Mouse (Mus musculus): ENCODE data around the gene Uck1. TPM values are rescaled to one million over a fixed set of nuclear protein-coding genes. Genes with fewer than 3 reads are reported as not detected.
"Not testable (repeated sequence)": the region's sequence is repeated elsewhere in the genome, so short reads cannot be mapped to it uniquely, and the experiment has no call there.

The Uck1 gene
- 10 to 100 TPM; 88.3 to 98.2 TPM for total RNA-seq (2021)
- long read RNA-seq, experiment 1, transcript Uck1-201 (7 exons, 2,005 nt) = major isoform, 60 of 92 reads
- long read RNA-seq, experiment 1, partial matches to known transcripts = 10 of 92 reads
- long read RNA-seq, experiment 1, other reads (novel, unspliced or antisense) = 22 of 92 reads
- long read RNA-seq, experiment 2, transcript Uck1-201 (7 exons, 2,005 nt) = major isoform, 109 of 141 reads
- long read RNA-seq, experiment 2, partial matches to known transcripts = 16 of 141 reads
- long read RNA-seq, experiment 2, other reads (novel, unspliced or antisense) = 14 of 141 reads

DNA sequence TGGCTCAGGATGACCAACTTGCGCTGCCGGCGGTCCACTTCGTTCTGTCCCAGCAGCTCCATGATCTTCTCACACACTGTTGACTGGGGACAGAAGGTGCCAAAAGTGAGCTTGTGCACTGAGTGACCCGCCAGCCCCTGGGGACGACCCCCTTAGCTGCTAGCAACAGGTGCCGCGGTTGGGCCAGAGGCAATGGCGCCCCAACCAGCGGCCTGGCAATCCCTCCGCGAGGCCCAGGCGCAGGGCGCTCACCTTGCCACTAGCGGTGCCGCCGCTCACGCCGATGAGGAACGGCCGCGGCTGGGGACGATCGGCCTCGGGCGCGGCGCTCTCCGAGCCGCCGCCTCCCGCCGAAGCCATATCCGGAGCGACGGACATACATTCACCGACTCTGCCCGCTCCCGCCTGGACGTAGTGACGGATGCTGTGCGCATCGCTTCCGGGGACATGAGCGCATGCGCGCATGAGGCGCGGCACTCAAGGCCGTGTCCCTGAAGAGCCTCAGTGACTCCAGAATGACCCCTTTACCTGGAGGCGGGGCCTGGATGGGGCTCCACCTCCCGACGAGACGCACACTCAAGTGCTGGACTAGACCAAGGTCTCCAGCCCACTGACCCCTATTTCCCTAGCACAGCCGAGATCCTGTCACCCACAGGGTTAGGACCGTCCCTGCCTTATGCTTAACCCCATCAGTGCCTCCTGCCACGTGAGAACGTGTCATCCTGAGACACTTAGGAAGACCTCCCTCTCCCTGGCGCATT, at the start of gene Uck1:
Uck1 (minus strand) TSS at position 503 of the 761 bp plus-strand sequence.
- DNase-seq (ENCODE audit: low spot score in 2 of 2) = peak; percentile 62 to 81

DNA sequence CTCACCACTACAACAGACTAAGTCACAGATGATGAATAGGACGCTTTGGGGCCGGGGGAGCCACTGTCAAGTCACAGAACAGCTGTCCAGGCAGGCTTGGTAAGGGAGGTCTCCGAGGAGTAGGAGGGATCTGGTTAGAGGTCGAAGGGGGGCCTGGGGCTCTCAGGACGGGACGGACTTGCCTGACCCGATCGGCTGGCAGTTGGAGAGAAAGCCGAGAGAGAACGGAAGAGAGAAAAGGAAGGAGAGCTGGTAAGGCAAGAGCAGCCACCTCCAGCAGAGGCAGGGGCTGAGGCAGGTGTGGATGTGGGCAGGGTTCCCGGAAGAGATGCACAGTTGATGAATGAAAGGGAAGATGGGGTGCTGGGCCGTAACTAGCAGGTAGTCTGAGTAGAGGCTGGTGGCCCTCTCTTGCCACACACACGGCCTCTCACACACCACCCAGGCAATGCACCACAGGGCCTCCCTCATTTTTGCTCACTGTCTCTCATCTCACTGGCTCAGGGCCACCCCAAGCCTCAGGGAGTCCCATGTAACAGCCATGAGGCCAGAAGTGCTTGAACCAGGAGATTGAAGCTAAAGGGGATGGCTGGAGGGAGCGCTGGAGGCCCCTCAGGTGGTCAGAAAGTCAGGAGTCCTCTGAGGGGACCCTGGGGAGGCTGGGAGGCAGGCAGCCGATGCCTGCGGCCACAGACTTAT, 49.1 kb upstream of the Uck1 start:
- DNase-seq (ENCODE audit: low spot score in 2 of 2) = no peak

DNA sequence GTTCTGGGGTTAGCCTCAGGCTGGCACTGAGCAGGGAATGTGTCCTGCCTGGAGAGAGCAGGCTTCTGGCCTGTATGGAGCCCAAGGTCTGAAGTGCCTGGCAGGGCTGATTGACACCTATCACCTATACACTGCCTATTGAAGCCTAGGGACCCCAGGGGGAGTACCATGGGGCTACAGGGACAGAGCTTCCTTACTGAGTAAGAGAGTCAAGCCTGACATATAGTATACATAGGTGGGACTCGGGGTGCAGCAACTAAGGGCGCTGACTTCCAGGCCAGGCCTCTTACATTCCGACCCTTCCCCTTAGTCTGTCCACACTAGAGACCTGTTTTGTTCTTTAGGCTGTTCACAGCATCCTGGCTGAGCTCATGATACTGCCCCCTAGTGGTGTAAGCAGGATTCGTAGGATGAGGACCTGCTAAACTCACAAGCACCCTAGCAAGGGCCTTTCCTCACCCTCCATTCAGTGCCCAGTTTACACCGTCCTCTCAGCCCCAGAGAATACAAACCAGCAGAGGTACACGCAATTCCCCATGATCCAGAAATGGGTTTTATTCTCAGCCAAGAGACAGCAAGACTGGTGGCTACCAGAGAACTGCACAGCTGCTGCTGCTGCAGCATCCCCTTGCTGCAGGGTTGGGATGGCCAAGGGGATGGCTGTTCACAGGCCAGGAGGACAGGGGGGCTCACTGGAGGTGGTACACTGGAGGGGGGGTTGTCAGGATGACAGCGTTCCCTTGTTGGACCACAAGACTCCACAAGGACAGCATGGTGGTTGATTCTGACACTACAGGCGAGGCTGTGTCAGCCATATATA, 48.2 kb upstream of the Uck1 start:
- DNase-seq (ENCODE audit: low spot score in 2 of 2) = no peak

DNA sequence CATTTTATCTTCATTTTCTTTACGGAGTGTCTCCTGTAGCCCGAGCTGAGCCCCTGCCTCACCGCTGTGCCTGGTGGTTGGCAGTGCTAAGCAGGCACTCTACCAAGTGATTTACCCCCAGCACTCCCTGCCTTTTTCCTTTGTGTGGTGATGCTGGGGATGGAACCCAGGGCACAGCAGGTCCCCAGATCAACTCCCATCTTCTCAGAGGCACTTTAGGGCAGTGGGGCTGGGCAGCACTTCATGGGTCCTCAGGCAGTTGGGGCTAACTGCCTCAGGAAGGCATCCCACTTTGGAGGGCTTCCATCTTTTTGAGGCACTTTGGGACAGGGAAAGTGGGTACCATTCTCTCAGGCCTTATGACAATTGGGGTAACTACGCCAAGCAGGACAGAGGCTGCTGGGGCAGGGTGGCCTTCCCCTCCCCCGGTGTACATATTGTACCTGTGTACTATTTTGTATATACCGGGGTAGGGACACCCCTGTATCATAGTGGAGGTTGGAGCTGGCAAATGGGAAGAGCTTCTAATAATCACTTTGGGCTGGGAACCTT, 47.4 kb upstream of the Uck1 start:
- no peak for DNase-seq (ENCODE audit: low spot score in 2 of 2)

DNA sequence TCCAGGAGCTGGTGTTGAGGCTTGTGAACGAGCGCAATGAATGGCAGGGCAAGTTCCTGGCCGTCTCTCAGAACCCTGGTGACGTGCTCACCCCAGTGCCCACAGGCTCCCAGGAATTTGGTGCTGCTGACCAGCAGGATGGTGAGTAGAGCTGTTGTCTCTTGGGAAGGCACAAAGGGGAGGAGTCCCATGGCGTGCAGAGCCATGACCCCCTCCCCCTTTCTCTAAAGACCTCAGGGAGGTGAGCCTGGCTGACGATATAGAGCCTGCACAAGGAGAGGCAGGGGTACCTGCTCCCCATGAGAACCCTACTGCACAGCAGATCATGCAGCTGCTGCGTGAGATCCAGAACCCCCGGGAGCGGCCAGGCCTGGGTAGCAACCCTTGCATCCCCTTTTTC, 46.2 kb upstream of the Uck1 start:
- no peak for DNase-seq (ENCODE audit: low spot score in 2 of 2)

DNA sequence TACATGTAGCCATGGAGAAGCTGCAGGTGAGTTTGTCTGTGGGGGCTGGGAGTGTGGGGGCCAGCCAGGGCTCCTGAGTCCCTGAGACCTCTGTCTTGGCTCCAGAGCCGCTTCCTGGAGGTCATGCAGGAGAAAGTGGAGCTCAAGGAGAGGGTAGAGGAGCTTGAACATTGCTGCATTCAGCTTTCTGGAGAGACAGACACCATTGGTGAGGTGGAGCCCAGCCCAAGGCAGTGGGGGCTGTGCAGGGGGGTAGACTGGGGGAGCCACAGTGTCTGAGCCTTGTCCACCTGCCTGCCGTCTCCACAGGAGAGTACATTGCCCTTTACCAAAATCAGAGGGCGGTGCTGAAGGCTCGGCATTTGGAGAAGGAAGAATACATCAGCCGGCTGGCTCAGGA, 45.7 kb upstream of the Uck1 start:
- no peak for DNase-seq (ENCODE audit: low spot score in 2 of 2)

DNA sequence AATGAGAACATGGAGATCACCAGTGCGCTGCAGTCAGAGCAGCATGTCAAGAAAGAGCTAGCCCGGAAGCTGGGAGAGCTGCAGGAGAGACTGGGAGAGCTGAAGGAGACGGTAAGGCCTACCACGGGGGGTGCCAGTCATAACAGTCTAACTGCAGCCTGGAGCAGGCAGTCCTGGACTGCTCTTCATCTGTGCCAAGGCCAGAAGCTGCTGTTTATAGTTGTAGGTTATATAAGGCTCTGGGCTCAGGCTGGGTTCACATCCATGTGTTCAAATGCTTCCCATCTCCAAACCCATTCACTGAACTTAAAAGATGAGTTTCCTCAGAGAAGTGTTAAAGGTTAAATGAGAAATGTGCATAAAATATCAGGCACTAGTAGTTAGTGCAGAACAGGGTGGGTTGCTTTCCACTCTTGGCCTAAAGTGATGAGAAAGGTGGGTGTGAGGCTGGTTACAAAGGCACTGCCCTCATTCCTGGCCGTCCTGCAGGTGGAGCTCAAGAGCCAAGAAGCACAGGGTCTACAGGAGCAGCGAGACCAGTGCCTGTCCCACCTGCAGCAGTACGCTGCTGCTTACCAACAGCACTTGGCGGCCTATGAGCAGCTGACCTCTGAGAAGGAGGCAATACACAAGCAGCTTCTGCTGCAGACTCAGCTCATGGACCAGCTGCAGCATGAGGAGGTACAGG, 44.3 kb upstream of the Uck1 start:
- peak in 1 of 2 experiments; percentile 40 for DNase-seq (ENCODE audit: low spot score in 2 of 2)

DNA sequence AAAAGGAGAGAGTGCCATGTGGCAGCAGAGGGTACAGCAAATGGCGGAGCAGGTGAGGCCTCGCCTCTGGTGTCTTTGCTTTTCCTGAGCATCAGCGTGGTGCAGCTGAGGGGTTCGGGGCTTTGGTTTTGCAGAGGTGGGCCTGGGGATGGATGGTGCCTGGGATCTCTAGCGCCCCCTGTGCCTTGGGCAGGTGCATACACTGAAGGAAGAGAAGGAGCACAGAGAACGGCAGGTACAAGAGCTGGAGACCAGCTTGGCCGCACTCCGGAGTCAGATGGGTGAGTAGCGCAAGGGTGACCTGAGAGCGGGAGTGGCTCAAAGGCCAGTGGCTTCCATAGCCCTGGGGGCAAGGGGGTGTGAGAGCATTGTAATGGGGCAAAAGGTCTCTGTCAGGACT, 43.0 kb upstream of the Uck1 start:
- DNase-seq (ENCODE audit: low spot score in 2 of 2) = no peak

DNA sequence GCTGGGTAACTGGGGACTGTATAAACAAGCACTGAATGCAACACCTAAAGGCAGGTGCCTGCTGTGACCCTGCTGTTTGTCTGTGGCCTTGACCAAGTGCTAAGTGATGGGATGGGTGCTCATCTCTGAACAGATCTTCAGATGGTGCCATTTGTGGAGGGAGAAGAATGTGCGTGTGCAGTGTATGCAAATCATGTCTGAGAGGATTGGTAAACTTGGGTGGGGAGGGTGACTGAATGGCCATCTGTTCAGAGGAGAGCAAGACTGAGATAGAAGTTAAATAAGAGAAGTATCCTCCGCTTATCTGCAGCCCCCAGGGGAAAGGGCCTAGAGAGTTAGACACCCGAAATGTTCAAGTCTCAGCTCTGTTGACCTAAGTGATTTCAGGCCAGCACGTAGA, 39.5 kb upstream of the Uck1 start:
- DNase-seq (ENCODE audit: low spot score in 2 of 2) = no peak

DNA sequence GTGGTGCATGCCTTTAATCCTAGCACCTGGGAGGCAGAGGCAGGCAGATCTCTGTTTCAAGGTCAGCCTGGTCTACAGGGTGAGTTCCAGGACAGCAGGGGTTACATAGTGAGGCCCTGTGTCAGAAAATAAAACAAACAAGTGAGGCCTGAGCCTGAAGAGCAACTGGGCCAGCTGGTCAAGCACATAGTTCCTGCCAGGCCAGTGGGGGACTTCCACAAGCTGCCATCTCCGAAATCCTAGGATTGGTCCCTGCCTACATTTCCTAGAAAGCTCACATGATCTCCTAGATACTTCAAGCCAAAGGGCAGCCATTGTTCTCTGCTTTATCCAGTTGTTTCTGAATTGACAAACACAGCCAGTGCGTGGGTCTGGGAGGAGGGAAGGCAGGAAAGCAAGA, 35.9 kb upstream of the Uck1 start:
- DNase-seq (ENCODE audit: low spot score in 2 of 2) = not testable (repeated sequence)

DNA sequence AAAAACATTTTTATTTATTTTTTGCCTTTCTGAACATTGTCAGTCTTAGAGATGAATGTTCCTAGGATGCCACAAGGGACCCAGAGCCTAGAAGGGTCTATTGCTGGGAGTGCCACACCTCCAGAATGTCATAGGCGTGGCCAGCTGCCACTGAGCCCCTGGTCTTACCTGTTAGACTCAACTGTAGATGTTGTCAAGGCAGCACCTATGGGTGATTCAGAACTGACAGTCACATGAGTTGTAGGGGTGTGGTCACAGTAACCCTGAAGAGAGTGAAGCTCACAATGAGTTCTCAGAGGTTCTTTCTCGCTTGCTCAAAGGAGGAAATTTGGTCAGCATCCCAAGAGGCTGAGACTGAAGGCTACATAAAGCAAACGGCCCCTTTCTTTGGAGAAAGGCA, 35.3 kb upstream of the Uck1 start:
- DNase-seq (ENCODE audit: low spot score in 2 of 2) = no peak

DNA sequence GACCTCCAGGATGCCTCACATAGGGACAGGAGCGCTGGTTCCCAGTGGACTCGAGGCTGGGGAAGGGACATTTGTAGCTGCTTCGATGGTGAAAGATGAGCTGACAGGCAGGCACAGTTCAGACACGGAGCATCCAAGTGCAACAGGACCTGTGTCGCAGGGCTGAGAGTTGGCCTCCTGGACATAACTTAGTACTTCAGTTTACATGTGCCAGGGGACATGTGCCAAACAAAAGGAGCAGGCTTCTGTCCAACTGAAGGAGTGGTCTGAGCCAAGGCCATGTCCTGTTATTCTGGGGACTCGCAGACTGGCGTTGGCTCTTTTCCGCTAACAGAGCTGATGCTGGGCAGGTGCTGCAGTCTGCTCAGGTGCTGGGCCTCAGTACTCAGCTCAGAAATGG, 34.4 kb upstream of the Uck1 start:
- DNase-seq (ENCODE audit: low spot score in 2 of 2) = no peak

DNA sequence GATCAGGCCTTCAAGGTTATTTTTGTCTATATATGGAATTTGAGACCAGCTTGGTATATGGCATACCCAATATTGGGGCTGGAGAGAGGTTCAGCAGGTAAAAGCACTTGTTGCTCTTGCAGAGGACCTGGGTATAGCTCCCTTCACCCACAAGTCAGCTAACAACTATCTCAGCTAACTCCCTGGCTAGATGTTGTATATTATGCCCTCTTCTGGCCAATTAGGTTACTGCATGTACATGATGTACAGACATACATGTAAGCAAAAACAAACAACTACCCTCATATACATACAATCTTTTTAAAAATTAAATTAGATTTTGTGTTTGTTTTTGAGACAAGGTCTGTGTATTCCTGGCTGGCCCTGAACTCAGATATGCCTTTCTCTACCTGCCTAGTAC, 29.6 kb upstream of the Uck1 start:
- no peak for DNase-seq (ENCODE audit: low spot score in 2 of 2)

DNA sequence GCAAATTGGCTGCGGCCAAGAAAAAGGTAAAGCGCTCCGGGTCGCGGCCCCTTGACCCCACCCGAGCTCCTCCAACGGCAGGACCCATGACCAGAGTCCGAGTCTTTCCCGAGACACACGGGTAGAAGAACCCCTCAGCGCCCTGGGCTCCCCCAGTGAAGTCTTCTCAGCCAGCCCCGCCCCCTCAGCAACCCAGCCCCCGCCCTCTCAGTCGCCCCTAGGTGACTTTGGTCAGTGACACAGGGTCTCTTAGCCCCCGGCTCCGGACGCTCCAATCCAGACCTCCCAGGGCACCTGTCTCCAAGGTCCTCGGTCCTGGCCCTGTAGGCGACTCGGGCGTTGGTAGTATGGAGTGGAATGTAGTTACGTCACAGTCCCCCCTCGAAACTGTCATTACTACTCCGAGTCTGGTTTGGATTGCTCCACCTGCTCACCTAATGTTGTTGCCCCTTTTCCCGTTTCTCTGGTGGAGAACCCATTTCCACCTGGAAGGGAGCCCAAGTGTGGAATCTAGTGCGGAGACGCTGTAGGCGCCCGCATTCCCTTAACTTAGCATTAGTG, 28.5 kb upstream of the Uck1 start:
- DNase-seq (ENCODE audit: low spot score in 2 of 2) = peak in 1 of 2 experiments; percentile 30

DNA sequence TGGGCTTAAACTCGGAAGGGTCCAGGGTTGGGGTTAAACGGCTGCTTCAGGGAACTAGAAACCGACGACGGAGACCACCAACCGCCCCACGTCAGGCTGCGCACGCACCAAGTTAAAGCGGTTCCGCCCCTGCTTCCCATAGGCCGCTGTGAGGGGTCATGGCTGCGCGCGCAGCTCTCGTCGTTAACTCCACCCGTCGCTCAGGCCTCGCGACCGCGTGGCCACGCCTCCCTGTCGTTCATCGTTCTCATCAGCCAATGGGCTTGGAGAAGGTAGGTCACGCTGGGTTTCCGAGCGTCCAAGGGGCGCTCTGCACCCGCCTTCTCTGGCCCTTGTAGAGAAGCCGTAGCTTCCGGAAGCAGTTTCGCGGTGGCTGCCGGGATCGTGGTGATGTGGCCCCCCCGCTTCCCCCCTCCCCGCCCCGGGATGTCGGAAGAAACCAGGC, 28.0 kb upstream of the Uck1 start, which contains the start of gene Swi5:
Swi5 (minus strand) TSS at position 153 of the 445 bp plus-strand sequence.
- DNase-seq (ENCODE audit: low spot score in 2 of 2) = peak; percentile 95

DNA sequence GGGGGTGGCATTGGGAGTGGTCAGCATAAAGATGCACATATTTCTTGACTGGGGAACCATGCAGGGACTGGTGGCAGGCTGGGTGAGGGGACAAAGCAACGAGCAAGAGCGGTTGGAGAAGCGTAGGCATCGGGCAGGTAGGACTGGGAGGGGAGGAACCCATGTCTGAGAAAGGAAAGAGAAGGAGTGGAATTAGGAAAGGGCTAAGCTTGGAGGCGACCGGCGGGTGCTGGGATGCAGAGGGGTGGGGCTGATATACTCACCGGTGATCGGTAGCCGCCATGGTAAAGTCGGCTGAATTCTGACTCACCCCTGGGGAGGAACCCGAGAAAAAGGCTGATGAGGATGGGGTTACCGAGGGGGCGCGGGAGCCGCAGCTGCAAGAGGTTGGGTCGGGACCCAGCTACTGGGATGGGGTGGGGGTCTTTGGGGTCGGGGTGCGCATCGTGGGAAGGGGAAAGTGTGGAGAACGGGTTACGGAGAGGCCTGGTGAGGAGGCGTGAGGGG, 27.4 kb upstream of the Uck1 start, which contains the start of gene Golga2:
Golga2 (plus strand) TSS at position 51 of the 507 bp plus-strand sequence.
- DNase-seq (ENCODE audit: low spot score in 2 of 2) = peak in 1 of 2 experiments; percentile 27

DNA sequence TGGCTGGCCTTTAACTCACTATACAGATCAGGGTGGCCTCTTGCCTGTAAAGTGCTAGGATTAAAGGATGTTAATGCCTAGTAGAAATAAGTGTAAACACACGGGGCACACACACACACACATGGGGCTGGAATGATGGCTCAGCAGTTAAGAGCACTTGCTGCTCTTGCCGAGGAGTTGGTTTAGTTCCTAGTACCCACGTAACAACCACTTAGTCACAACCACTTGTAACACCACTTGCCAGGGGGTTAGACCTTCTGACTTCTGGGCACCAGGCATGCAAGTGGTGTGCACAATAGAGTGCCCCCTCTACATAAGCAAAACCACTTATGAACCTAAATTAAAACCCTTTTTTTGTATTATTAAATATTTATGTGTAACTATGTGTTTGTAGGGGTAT, 24.0 kb upstream of the Uck1 start:
- DNase-seq (ENCODE audit: low spot score in 2 of 2) = no peak

DNA sequence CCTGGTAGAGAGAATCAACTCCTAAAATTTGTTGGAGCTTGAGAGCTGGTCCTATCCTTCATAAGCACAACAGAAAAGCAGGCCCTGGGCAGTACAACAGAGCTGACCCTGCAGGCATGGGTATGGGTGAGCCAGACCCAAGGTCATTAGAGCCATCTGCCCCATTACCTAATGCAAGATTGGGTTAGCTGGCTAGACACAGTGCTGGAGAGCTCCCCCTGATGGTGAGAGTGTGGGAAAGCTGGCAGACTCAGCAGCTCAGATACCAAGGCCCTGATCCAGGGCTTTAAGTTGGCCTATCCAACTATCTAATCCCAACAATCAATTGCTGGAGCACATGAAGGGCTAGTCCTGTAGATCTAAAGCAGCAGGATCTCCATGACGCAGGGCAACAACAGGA, 22.8 kb upstream of the Uck1 start:
- DNase-seq (ENCODE audit: low spot score in 2 of 2) = peak in 1 of 2 experiments; percentile 61

DNA sequence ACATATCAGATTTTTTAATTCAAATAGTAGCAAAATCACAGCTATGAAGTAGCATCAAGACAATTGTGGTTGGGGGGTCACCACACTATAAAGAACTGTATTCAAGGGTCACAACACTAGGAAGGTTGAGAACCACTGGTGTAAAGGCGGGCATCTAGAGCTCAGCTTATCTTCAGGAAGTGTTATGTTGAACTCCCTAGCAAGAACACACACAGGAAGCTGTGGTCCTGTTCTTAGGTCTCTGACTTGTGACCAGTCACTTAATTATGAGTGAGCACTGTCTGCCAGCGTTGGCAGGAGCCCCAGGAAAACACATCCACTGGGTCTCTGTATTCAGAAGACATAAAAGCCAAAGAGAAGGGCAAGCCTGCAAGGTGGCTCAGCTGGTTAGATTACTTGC, 22.3 kb upstream of the Uck1 start:
- no peak for DNase-seq (ENCODE audit: low spot score in 2 of 2)

DNA sequence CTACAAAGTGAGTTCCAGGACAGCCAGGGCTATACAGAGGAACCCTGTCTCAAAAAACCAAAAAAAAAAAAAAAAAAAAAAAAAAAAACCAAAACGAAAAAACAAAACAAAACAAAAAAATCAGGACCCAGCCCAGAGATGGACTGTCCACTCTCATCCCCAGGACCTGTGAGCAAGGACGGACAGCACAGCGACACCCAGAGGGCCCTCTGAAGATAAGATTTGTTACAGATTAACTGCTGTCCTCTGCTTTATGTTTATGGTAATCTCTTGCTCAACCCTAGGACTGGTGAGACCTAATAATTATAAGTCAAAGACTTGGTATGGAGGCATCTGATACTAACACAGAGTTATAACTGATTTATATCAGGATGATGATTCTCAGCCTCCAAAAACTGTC, 15.9 kb upstream of the Uck1 start:
- no peak for DNase-seq (ENCODE audit: low spot score in 2 of 2)

Data from adrenal gland, postnatal 4 days (tissue).